ENCODE assay signal across 27 mouse cellular contexts in the genomic region with DNA sequence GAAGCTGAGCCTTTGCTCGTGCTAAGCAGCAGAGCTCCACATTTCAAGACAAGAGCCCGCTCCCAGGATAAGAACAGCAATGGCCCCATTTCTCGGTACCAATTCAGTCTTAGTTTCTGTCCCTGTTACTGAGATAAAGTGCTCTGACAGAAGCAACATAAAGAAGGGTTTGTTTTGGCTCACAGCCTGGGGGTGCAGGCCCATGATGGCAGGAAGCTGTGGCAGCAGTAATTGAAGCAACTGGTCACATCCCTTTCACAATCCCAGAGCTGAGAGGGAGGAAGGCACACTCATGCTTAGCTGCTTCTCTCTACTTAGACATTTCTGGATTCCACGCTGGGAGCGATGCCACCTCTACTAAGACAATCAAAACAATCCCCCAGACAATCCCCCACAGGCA.
DNase-seq lines count a peak whose midpoint lies in the region; ATAC-seq lines count a peak whose summit lies in the region.
"Had no signal": no experiment of that assay in that cellular context is flagged by ENCODE, and none has a peak within 500 bp of the region (broad histone marks: within the 10 kb centered on the region; RNA-seq: fewer than 3 reads in every experiment).

No protein-coding gene starts in this region.

- no peaks in the 10 kb centered on the region for H3K9me3 ChIP-seq in hindbrain, embryonic 14.5 days (ENCODE audit: control insufficient read depth, low read length)
- H3K9me3 ChIP-seq in hindbrain, embryonic 11.5 days (ENCODE audit: control insufficient read depth, low read length): no peaks in the 10 kb centered on the region
- no peaks in the 10 kb centered on the region for H3K9me3 ChIP-seq in lung, embryonic 16.5 days (ENCODE audit: control insufficient read depth, low read length)
- H3K9me3 ChIP-seq in limb, embryonic 12.5 days: peaks cover 6% of the 10 kb centered on the region; the same call in 1 of the 2 replicates
- H3K9me3 ChIP-seq: embryonic facial prominence, embryonic 12.5 days; kidney, embryonic 15.5 days; liver, embryonic 15.5 days; neural tube, embryonic 15.5 days; stomach, embryonic 15.5 days had no signal

- H3K27ac ChIP-seq in hindbrain, embryonic 14.5 days: no peak overlapping the region
- H3K27ac ChIP-seq in hindbrain, embryonic 11.5 days (ENCODE audit: low read depth, low read length): no peak overlapping the region
- no peak overlapping the region for H3K27ac ChIP-seq in lung, embryonic 16.5 days (ENCODE audit: low read length)
- peak overlapping the region; percentile 41; the same call in 1 of the 2 replicates for H3K27ac ChIP-seq in limb, embryonic 12.5 days
- H3K27ac ChIP-seq: embryonic facial prominence, embryonic 12.5 days; forebrain, embryonic 13.5 days; gastrocnemius, adult 2 months; kidney, embryonic 15.5 days; liver, embryonic 15.5 days; macrophage; neural tube, embryonic 15.5 days; stomach, embryonic 15.5 days had no signal

- peak; percentile 40; the same call in 1 of the 2 replicates for ATAC-seq in hindbrain, embryonic 14.5 days (ENCODE audit: low FRiP score)
- ATAC-seq in hindbrain, embryonic 11.5 days (ENCODE audit: low FRiP score): no peak
- peak; percentile 43; the same call in 1 of the 2 replicates for ATAC-seq in lung, embryonic 16.5 days (ENCODE audit: low read depth)
- no peak for ATAC-seq in limb, embryonic 12.5 days (ENCODE audit: insufficient number of reproducible peaks, insufficient read depth, low FRiP score, low TSS enrichment, low read depth)
- ATAC-seq: forebrain, embryonic 13.5 days had no signal

- H3K4me3 ChIP-seq in hindbrain, embryonic 14.5 days (replicated peaks; ENCODE audit: low read length): no peak overlapping the region
- no peak overlapping the region for H3K4me3 ChIP-seq in hindbrain, embryonic 11.5 days (ENCODE audit: low read depth, low read length)
- H3K4me3 ChIP-seq in lung, embryonic 16.5 days (ENCODE audit: low read length): no peak overlapping the region
- H3K4me3 ChIP-seq in limb, embryonic 12.5 days (replicated peaks): no peak overlapping the region
- H3K4me3 ChIP-seq: embryonic facial prominence, embryonic 12.5 days; erythroblast, embryonic 14.5 days; forebrain, embryonic 13.5 days; gastrocnemius, adult 2 months; kidney, embryonic 15.5 days; liver, embryonic 15.5 days; neural tube, embryonic 15.5 days; stomach, embryonic 15.5 days had no signal

- whole genome bisulfite sequencing in hindbrain, embryonic 14.5 days: 73% methylated on average over 5 of the region's 5 CpGs
- 74% methylated on average over 5 of the region's 5 CpGs for WGBS in hindbrain, embryonic 11.5 days
- WGBS in lung, embryonic 16.5 days: 63% methylated on average over 5 of the region's 5 CpGs
- WGBS in limb, embryonic 12.5 days: 75% methylated on average over 5 of the region's 5 CpGs

- no peaks in the 10 kb centered on the region for H3K27me3 ChIP-seq in hindbrain, embryonic 14.5 days (ENCODE audit: control insufficient read depth, insufficient read depth, low read length)
- no peaks in the 10 kb centered on the region for H3K27me3 ChIP-seq in hindbrain, embryonic 11.5 days (ENCODE audit: control insufficient read depth, insufficient read depth, low read length)
- H3K27me3 ChIP-seq in lung, embryonic 16.5 days (ENCODE audit: control insufficient read depth, insufficient read depth, low read depth, low read length): no peaks in the 10 kb centered on the region
- no peaks in the 10 kb centered on the region for H3K27me3 ChIP-seq in limb, embryonic 12.5 days
- H3K27me3 ChIP-seq: embryonic facial prominence, embryonic 12.5 days; forebrain, embryonic 13.5 days; kidney, embryonic 15.5 days; liver, embryonic 15.5 days; neural tube, embryonic 15.5 days; stomach, embryonic 15.5 days had no signal

- H3K4me1 ChIP-seq in hindbrain, embryonic 14.5 days (replicated peaks; ENCODE audit: control insufficient read depth, insufficient read depth, low read length): no peaks in the 10 kb centered on the region
- H3K4me1 ChIP-seq in hindbrain, embryonic 11.5 days (replicated peaks; ENCODE audit: control insufficient read depth, insufficient read depth, low read length): no peaks in the 10 kb centered on the region
- H3K4me1 ChIP-seq in lung, embryonic 16.5 days (replicated peaks; ENCODE audit: control insufficient read depth, insufficient read depth, low read length): 0 out of 2 replicates have a peak, but pooled peaks cover 2% of the 10 kb centered on the region
- no peaks in the 10 kb centered on the region for H3K4me1 ChIP-seq in limb, embryonic 12.5 days (replicated peaks)
- H3K4me1 ChIP-seq: forebrain, embryonic 13.5 days; kidney, embryonic 15.5 days; liver, embryonic 15.5 days; neural tube, embryonic 15.5 days; stomach, embryonic 15.5 days had no signal

- no peaks in the 10 kb centered on the region for H3K36me3 ChIP-seq in hindbrain, embryonic 14.5 days (replicated peaks; ENCODE audit: control insufficient read depth, insufficient read depth)
- no peaks in the 10 kb centered on the region for H3K36me3 ChIP-seq in hindbrain, embryonic 11.5 days (ENCODE audit: control insufficient read depth, insufficient read depth, low read length)
- H3K36me3 ChIP-seq in lung, embryonic 16.5 days (ENCODE audit: control insufficient read depth, insufficient read depth, low read length): no peaks in the 10 kb centered on the region
- no peaks in the 10 kb centered on the region for H3K36me3 ChIP-seq in limb, embryonic 12.5 days
- H3K36me3 ChIP-seq: embryonic facial prominence, embryonic 12.5 days; kidney, embryonic 15.5 days; liver, embryonic 15.5 days; neural tube, embryonic 15.5 days; stomach, embryonic 15.5 days had no signal

- DNase-seq in heart, adult 11 months: peak; percentile 57
- DNase-seq in heart, adult 8-10 months (ENCODE audit: low spot score): no peak
- DNase-seq in hindbrain, embryonic 14.5 days (ENCODE audit: low spot score): no peak
- DNase-seq in hindbrain, embryonic 11.5 days (ENCODE audit: low spot score): no peak
- no peak for DNase-seq in lung, postnatal 10 days
- DNase-seq in B cell, adult 2 months: no peak
- DNase-seq: adrenal gland, adult 8-10 months; cerebellum, adult 18-20 months; cerebellum, postnatal 14 days; gastrocnemius, adult 2 months; heart, postnatal 14 days; kidney, adult 11 months; kidney, postnatal 4 days; liver; right cerebral cortex, adult 18-20 months; right cerebral cortex, postnatal 4 days; thymus, postnatal 25 days had no signal

- H3K4me2 ChIP-seq in hindbrain, embryonic 14.5 days (replicated peaks): no peak overlapping the region
- no peak overlapping the region for H3K4me2 ChIP-seq in hindbrain, embryonic 11.5 days (replicated peaks; ENCODE audit: low read depth, low read length)
- no peak overlapping the region for H3K4me2 ChIP-seq in lung, embryonic 16.5 days (ENCODE audit: low read depth, low read length)
- no peak overlapping the region for H3K4me2 ChIP-seq in limb, embryonic 12.5 days
- H3K4me2 ChIP-seq: embryonic facial prominence, embryonic 12.5 days; forebrain, embryonic 13.5 days; kidney, embryonic 15.5 days; liver, embryonic 15.5 days; neural tube, embryonic 15.5 days; stomach, embryonic 15.5 days had no signal

- no peak overlapping the region for H3K9ac ChIP-seq in hindbrain, embryonic 14.5 days
- no peak overlapping the region for H3K9ac ChIP-seq in hindbrain, embryonic 11.5 days (ENCODE audit: low read depth, low read length)
- no peak overlapping the region for H3K9ac ChIP-seq in lung, embryonic 16.5 days (ENCODE audit: low read length)
- H3K9ac ChIP-seq in limb, embryonic 12.5 days (replicated peaks): no peak overlapping the region
- H3K9ac ChIP-seq: embryonic facial prominence, embryonic 12.5 days; forebrain, embryonic 13.5 days; kidney, embryonic 15.5 days; liver, embryonic 15.5 days; neural tube, embryonic 15.5 days; stomach, embryonic 15.5 days had no signal

Comparison
In these comparisons a context has a peak if more than half of its experiments do, and no peak if none do; other contexts are left out.
1. ATAC-seq: peak in hindbrain, embryonic 14.5 days (single experiment) and lung, embryonic 16.5 days (single experiment); none in hindbrain, embryonic 11.5 days (single experiment) and limb, embryonic 12.5 days (single experiment).